Mouse (Mus musculus): ENCODE results near the gene Ak5. TPM values are rescaled to one million over a fixed set of nuclear protein-coding genes. Genes with fewer than 3 reads are reported as not detected.

Gene Ak5
- total and polyA plus RNA-seq, 3 experiments, result 0.13 to 0.79 (median 0.23) TPM

DNA sequence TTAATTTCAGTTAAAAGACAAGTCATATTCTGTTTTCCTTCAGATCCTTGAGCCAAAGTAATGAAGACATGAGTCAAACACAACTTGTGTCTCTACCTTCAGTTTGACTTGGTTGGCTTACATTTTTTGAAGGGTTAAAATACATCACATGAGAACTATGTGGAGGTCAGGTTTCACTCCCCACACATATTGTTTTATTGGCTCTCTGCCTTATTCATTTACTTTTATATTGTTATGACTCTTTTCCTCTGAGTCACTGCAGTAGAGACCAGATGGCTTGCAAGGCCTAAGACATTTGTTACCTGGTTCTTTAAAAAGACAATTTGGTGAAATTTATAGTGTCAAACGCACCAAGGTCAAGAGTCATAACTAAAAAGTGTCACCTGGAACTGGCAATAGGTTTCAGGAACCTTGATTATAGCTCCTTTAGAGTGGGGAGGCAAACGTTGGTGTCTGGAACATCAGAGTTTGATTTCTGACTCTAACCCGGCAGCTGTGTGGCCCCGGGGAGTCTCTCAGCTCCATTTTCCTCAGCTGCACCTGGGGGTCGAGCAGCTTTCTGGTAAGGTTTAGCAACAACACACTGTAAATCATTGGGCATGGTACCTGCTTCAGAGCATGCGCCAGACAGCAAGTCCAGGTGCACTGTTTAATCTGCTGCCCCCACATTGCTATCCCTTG lies 145.4 kb downstream of the Ak5 start:
- DNase-seq (ENCODE audit: extremely low read depth), result no peak
- TF ChIP-seq TBP (conservative IDR thresholded peaks at IDR 0.05; ENCODE audit: low read depth, low read length), result no peak
- no peak for TF ChIP-seq ELF1 (IDR thresholded peaks at IDR 0.05; ENCODE audit: low read depth, low read length)
- TF ChIP-seq KAT2A (IDR thresholded peaks at IDR 0.05; ENCODE audit: insufficient replicate concordance, low read length), result no peak
- TF ChIP-seq NELFE (IDR thresholded peaks at IDR 0.05; ENCODE audit: low read depth, low read length), result no peak
- no peak for TF ChIP-seq ZC3H11A (IDR thresholded peaks at IDR 0.05; ENCODE audit: low read depth, low read length)
- no peak for TF ChIP-seq CHD2 (IDR thresholded peaks at IDR 0.05; ENCODE audit: low read length)
- TF ChIP-seq MXI1 (IDR thresholded peaks at IDR 0.05; ENCODE audit: low read depth, low read length), result no peak
- TF ChIP-seq MEF2A (IDR thresholded peaks at IDR 0.05; ENCODE audit: borderline replicate concordance, low read depth, low read length), result no peak
- TF ChIP-seq PAX5 (IDR thresholded peaks at IDR 0.05; ENCODE audit: low read length), result no peak
- no peak for TF ChIP-seq USF2 (conservative IDR thresholded peaks at IDR 0.05; ENCODE audit: low read depth, low read length)
- no peak for TF ChIP-seq TCF12 (IDR thresholded peaks at IDR 0.05; ENCODE audit: low read depth, low read length)
- no peak for TF ChIP-seq JUND (conservative IDR thresholded peaks at IDR 0.05; ENCODE audit: low read depth, low read length)
- no peak for TF ChIP-seq ETS1 (conservative IDR thresholded peaks at IDR 0.05; ENCODE audit: low read depth, low read length)
- no peak for TF ChIP-seq UBTF (IDR thresholded peaks at IDR 0.05; ENCODE audit: low read depth, low read length)
- no peak for TF ChIP-seq CHD1 (IDR thresholded peaks at IDR 0.05; ENCODE audit: low read depth, low read length)
- no peak for TF ChIP-seq GABPA (IDR thresholded peaks at IDR 0.05; ENCODE audit: insufficient replicate concordance, low read depth, low read length)
- TF ChIP-seq ZKSCAN1 (IDR thresholded peaks at IDR 0.05; ENCODE audit: borderline replicate concordance, low read depth, low read length), result no peak
- TF ChIP-seq SIN3A (IDR thresholded peaks at IDR 0.05; ENCODE audit: low read length), result no peak
- H3K27me3 ChIP-seq (replicated peaks), result peaks cover 2% of the 10 kb centered on the region
- no peak overlapping the region for H3K4me3 ChIP-seq (replicated peaks in 1 of 3; ENCODE audit: low read depth in 2 of 3, low read length in 2 of 3, poor library complexity in 1 of 3)
- H3K79me2 ChIP-seq (replicated peaks; ENCODE audit: control insufficient read depth, extremely low read depth, insufficient read depth, poor library complexity, severe bottlenecking), result no peaks in the 10 kb centered on the region
- H3K36me3 ChIP-seq (replicated peaks in 1 of 2; ENCODE audit: control insufficient read depth in 1 of 2, insufficient read depth in 1 of 2, low read length in 1 of 2), result no peaks in the 10 kb centered on the region
- in situ Hi-C loops (cut with MboI; ENCODE audit: low pct_ligation_motif_present, low pct_unique_long_range_greater_than_20kb, low sequenced_read_pairs), result no loop called here
- dilution Hi-C loops (cut with MboI; ENCODE audit: extremely low pct_ligation_motif_present, extremely low pct_unique_long_range_greater_than_20kb, low sequenced_read_pairs), result no loop called here
- peaks cover 0 to 6% of the 10 kb centered on the region in 2 experiments; a peak in 1 of 4 replicates for H3K4me1 ChIP-seq (ENCODE audit: control insufficient read depth in 1 of 2, insufficient read depth in 2 of 2)
- no peak overlapping the region for H3K9ac ChIP-seq (ENCODE audit: insufficient read depth, low read depth)
- no peak overlapping the region for H3K4me2 ChIP-seq (ENCODE audit: insufficient read depth, low read depth, poor library complexity, severe bottlenecking)
- H3K27ac ChIP-seq (ENCODE audit: insufficient read depth, low read depth), result no peak overlapping the region
- H3K9me3 ChIP-seq (replicated peaks; ENCODE audit: low read length), result peaks cover 4% of the 10 kb centered on the region

DNA sequence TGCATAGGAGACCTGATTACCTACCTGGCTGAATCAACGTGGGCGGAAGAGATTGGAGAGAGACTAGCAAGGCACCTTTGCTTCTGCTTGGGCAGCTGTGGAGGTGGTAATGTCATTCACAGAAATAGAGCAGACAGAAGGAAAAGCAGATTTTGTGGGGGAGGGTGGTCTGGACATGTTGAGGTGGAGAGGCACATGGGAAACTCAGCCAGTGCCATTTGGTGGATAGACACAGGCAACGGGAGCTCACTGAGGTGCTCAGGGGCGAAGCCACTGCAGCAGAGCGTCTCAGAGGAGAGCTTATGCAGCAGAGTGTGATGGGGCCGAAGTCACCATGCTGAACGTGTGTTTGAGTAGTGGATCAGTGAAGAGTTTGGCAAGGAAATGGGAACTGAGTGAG lies 147.1 kb downstream of the Ak5 start:
- H3K4me1 ChIP-seq (ENCODE audit: control insufficient read depth in 1 of 2, insufficient read depth in 2 of 2), result peaks cover 0 to 2% of the 10 kb centered on the region in 2 experiments; a peak in 1 of 4 replicates
- no peaks in the 10 kb centered on the region for H3K36me3 ChIP-seq (replicated peaks in 1 of 2; ENCODE audit: control insufficient read depth in 1 of 2, insufficient read depth in 1 of 2, low read length in 1 of 2)
- H3K4me3 ChIP-seq (replicated peaks in 1 of 3; ENCODE audit: low read depth in 2 of 3, low read length in 2 of 3, poor library complexity in 1 of 3), result no peak overlapping the region
- DNase-seq (ENCODE audit: extremely low read depth), result no peak
- peaks cover 2% of the 10 kb centered on the region for H3K27me3 ChIP-seq (replicated peaks)
- H3K4me2 ChIP-seq (ENCODE audit: insufficient read depth, low read depth, poor library complexity, severe bottlenecking), result no peak overlapping the region
- H3K79me2 ChIP-seq (replicated peaks; ENCODE audit: control insufficient read depth, extremely low read depth, insufficient read depth, poor library complexity, severe bottlenecking), result no peaks in the 10 kb centered on the region
- dilution Hi-C loops (cut with MboI; ENCODE audit: extremely low pct_ligation_motif_present, extremely low pct_unique_long_range_greater_than_20kb, low sequenced_read_pairs), result no loop called here
- no peak overlapping the region for H3K27ac ChIP-seq (ENCODE audit: insufficient read depth, low read depth)
- H3K9me3 ChIP-seq (replicated peaks; ENCODE audit: low read length), result peaks cover 4% of the 10 kb centered on the region
- H3K9ac ChIP-seq (ENCODE audit: insufficient read depth, low read depth), result no peak overlapping the region
- TF ChIP-seq GABPA (IDR thresholded peaks at IDR 0.05; ENCODE audit: insufficient replicate concordance, low read depth, low read length) (no peak), CTCF (conservative IDR thresholded peaks at IDR 0.05 in 1 of 2, IDR thresholded peaks at IDR 0.05 in 1 of 2; ENCODE audit: low read depth in 2 of 2, low read length in 2 of 2) (no peak), PAX5 (IDR thresholded peaks at IDR 0.05; ENCODE audit: low read length) (no peak)
- in situ Hi-C loops (cut with MboI; ENCODE audit: low pct_ligation_motif_present, low pct_unique_long_range_greater_than_20kb, low sequenced_read_pairs), result no loop called here

Data from CH12.LX (cell line).